Mouse (Mus musculus) ES-E14 (cell line): Measurements from ENCODE around the gene Unc93a2. TPM values are rescaled to one million over a fixed set of nuclear protein-coding genes. Genes with fewer than 3 reads are reported as not detected.
"Not testable (repeated sequence)": the region's sequence is repeated elsewhere in the genome, so short reads cannot be mapped to it uniquely, and the experiment has no call there.

Experiments used
- DNase-seq: peaks from one replicate; pipeline ENCODE4 v3.0.0-alpha.2; 2013; ENCODE audit warnings: low read depth, low spot score
- H3K27ac ChIP-seq: 2 replicates; pipeline ENCODE4 v1.5.1; 2012; ENCODE audit warnings: low read depth, mild to moderate bottlenecking, low read length, moderate library complexity, mixed read lengths; ENCODE audit not compliant: poor library complexity, insufficient read depth, severe bottlenecking
- H3K36me3 ChIP-seq: 2 replicates; pipeline ENCODE4 v1.6.1; 2012; ENCODE audit warnings: mild to moderate bottlenecking, low read length, moderate library complexity, mixed read lengths; ENCODE audit not compliant: control insufficient read depth, poor library complexity, insufficient read depth, severe bottlenecking
- H3K4me1 ChIP-seq, 2 experiments: fragments of 150-350 bp in 1 of 2; sonication (generic) in 1 of 2; 2 replicates each; pipeline ENCODE4 v1.6.1; 2012; ENCODE audit warnings: low read length in 2 of 2, mild to moderate bottlenecking in 1 of 2, mixed read lengths in 1 of 2; ENCODE audit not compliant: control insufficient read depth in 2 of 2, insufficient read depth in 2 of 2, poor library complexity in 1 of 2
- H3K4me3 ChIP-seq, 2 experiments: fragments of 150-350 bp in 1 of 2; sonication (generic) in 1 of 2; 2 replicates each; pipeline ENCODE4 v1.5.1; 2012; ENCODE audit warnings: low read length in 2 of 2, low read depth in 1 of 2, mild to moderate bottlenecking in 1 of 2, mixed read lengths in 1 of 2; ENCODE audit not compliant: insufficient read depth in 1 of 2, poor library complexity in 1 of 2, severe bottlenecking in 1 of 2
- H3K9ac ChIP-seq: 2 replicates; pipeline ENCODE4 v1.6.1; 2012; ENCODE audit warnings: low read depth, mild to moderate bottlenecking, low read length, mixed read lengths; ENCODE audit not compliant: poor library complexity, insufficient read depth, severe bottlenecking
- H3K9me3 ChIP-seq: fragments of 150-350 bp; sonication (generic); 2 replicates; pipeline ENCODE4 v1.6.1; 2012; ENCODE audit warnings: low read depth, mild to moderate bottlenecking, low read length; ENCODE audit not compliant: control insufficient read depth, insufficient read depth
- in situ Hi-C, 2 experiments: fragments of 600-800 bp; cut with MboI; formaldehyde crosslinking; loops; one replicate each; pipeline ENCODE4 v1.15.1; 2025; ENCODE audit warnings: low sequenced_read_pairs in 2 of 2, inconsistent platforms in 1 of 2; ENCODE audit not compliant: unreplicated experiment in 2 of 2
- total RNA-seq: library from RNA; depleted of rRNA; stranded (reverse); fragments of 300-350 nt; gene quantifications from 2 replicates; pipeline ENCODE4 v1.2.3, GENCODE M21; 2012

Unc93a2 gene
- total RNA-seq, 1 experiment, result 0.27 TPM

GRCm38 (mm10) chr17:7383167-7384143 lies 1.8 kb downstream of the Unc93a2 start:
- H3K9ac ChIP-seq, H3K9me3 ChIP-seq, H3K4me3 ChIP-seq, H3K36me3 ChIP-seq, H3K27ac ChIP-seq, in situ Hi-C loops, H3K4me1 ChIP-seq, DNase-seq: not testable (repeated sequence)

GRCm38 (mm10) chr17:7382711-7383110 lies 2.6 kb downstream of the Unc93a2 start:
- H3K9me3 ChIP-seq, H3K4me1 ChIP-seq, DNase-seq, in situ Hi-C loops, H3K9ac ChIP-seq, H3K36me3 ChIP-seq, H3K4me3 ChIP-seq, H3K27ac ChIP-seq: not testable (repeated sequence)

- H3K9ac ChIP-seq, H3K4me3 ChIP-seq, in situ Hi-C loops, DNase-seq, H3K9me3 ChIP-seq, H3K36me3 ChIP-seq, H3K27ac ChIP-seq, H3K4me1 ChIP-seq: not testable (repeated sequence)
Measured at GRCm38 (mm10) chr17:7377907-7378306, 7.4 kb downstream of the Unc93a2 start.

GRCm38 (mm10) chr17:7376951-7377700 lies 8.1 kb downstream of the Unc93a2 start:
- H3K4me1 ChIP-seq, H3K36me3 ChIP-seq, H3K4me3 ChIP-seq, H3K27ac ChIP-seq, in situ Hi-C loops, DNase-seq, H3K9me3 ChIP-seq, H3K9ac ChIP-seq: not testable (repeated sequence)

- DNase-seq, H3K4me1 ChIP-seq, H3K36me3 ChIP-seq, H3K9me3 ChIP-seq, H3K9ac ChIP-seq, H3K4me3 ChIP-seq, in situ Hi-C loops, H3K27ac ChIP-seq: not testable (repeated sequence)
Measured at GRCm38 (mm10) chr17:7371879-7372278, 13.4 kb downstream of the Unc93a2 start, which contains the start of gene Gm49630. TSS of gene Gm49630 (minus strand) at chr17:7371979.

GRCm38 (mm10) chr17:7369401-7369800 lies 15.9 kb downstream of the Unc93a2 start:
- H3K9ac ChIP-seq, in situ Hi-C loops, H3K27ac ChIP-seq, H3K9me3 ChIP-seq, H3K4me3 ChIP-seq, DNase-seq, H3K4me1 ChIP-seq, H3K36me3 ChIP-seq: not testable (repeated sequence)

- DNase-seq, in situ Hi-C loops, H3K36me3 ChIP-seq, H3K9ac ChIP-seq, H3K9me3 ChIP-seq, H3K27ac ChIP-seq, H3K4me3 ChIP-seq, H3K4me1 ChIP-seq: not testable (repeated sequence)
Measured at GRCm38 (mm10) chr17:7366676-7367374, 18.4 kb downstream of the Unc93a2 start.

- H3K36me3 ChIP-seq, H3K4me1 ChIP-seq, H3K9ac ChIP-seq, DNase-seq, H3K9me3 ChIP-seq, H3K27ac ChIP-seq, in situ Hi-C loops, H3K4me3 ChIP-seq: not testable (repeated sequence)
Measured at GRCm38 (mm10) chr17:7366265-7366664, 19.0 kb downstream of the Unc93a2 start.
